12 mouse cellular contexts compared by ENCODE assay signal in genomic region chr4:32508996-32509395, GRCm38 (mm10).
DNase-seq lines count a peak whose midpoint lies in the region; ATAC-seq lines count a peak whose summit lies in the region.
"Had no signal": no experiment of that assay in that cellular context is flagged by ENCODE, and none has a peak within 500 bp of the region (broad histone marks: within the 10 kb centered on the region; RNA-seq: fewer than 3 reads in every experiment).

No protein-coding gene starts in this region.

- H3K9me3 ChIP-seq in limb, embryonic 11.5 days (ENCODE audit: control insufficient read depth, low read length): no peaks in the 10 kb centered on the region
- H3K9me3 ChIP-seq: liver, embryonic 15.5 days had no signal

- H3K9ac ChIP-seq in limb, embryonic 11.5 days (ENCODE audit: low read length): no peak overlapping the region
- H3K9ac ChIP-seq: liver, embryonic 15.5 days had no signal

- H3K4me2 ChIP-seq in limb, embryonic 11.5 days (ENCODE audit: low read depth, severe bottlenecking): no peak overlapping the region
- H3K4me2 ChIP-seq: liver, embryonic 15.5 days had no signal

- peaks cover 16% of the 10 kb centered on the region for H3K4me1 ChIP-seq in limb, embryonic 11.5 days (ENCODE audit: control insufficient read depth, insufficient read depth, low read length)
- H3K4me1 ChIP-seq: liver, embryonic 15.5 days had no signal

- ATAC-seq in limb, embryonic 11.5 days (ENCODE audit: insufficient number of reproducible peaks, low FRiP score, low TSS enrichment, low read depth): no peak

- no peaks in the 10 kb centered on the region for H3K27me3 ChIP-seq in limb, embryonic 11.5 days (ENCODE audit: control insufficient read depth, insufficient read depth, low read length)
- H3K27me3 ChIP-seq: liver, embryonic 15.5 days had no signal

- no peak overlapping the region for H3K4me3 ChIP-seq in limb, embryonic 11.5 days (ENCODE audit: low read depth, low read length)
- H3K4me3 ChIP-seq: erythroblast, embryonic 14.5 days; liver, embryonic 15.5 days had no signal

- intact Hi-C loops in gastrocnemius, postnatal 14 days (cut with DNase I; ENCODE audit: low total_unique reads): no loop called here

- 49% methylated on average over 8 of the region's 8 CpGs for WGBS in limb, embryonic 11.5 days

- peak overlapping the region; percentile 63; the same call in 1 of the 2 replicates for H3K27ac ChIP-seq in limb, embryonic 11.5 days (replicated peaks; ENCODE audit: low read depth, low read length)
- H3K27ac ChIP-seq: liver, embryonic 15.5 days had no signal

- H3K36me3 ChIP-seq in limb, embryonic 11.5 days (ENCODE audit: control insufficient read depth, insufficient read depth, low read length): no peaks in the 10 kb centered on the region
- H3K36me3 ChIP-seq: liver, embryonic 15.5 days had no signal

- DNase-seq in gastrocnemius, postnatal 25 days: peak; percentile 27
- DNase-seq in gastrocnemius, postnatal 14 days: no peak
- DNase-seq in right cerebral cortex, postnatal 10 days (ENCODE audit: low spot score in 2 of 2): peak; percentile 50 to 71
- no peak for DNase-seq in right cerebral cortex, postnatal 36 days (ENCODE audit: low spot score in 2 of 2)
- no peak for DNase-seq in limb, embryonic 11.5 days (ENCODE audit: low spot score)
- no peak for DNase-seq in ovary, postnatal 36 days (ENCODE audit: low spot score)
- DNase-seq in adrenal gland, postnatal 4 days (ENCODE audit: low spot score in 2 of 2): no peak
- DNase-seq in frontal cortex, postnatal 36 days (ENCODE audit: low spot score in 2 of 2): no peak
- DNase-seq: B cell, adult 2 months; kidney, adult 9 months had no signal

Comparison
In these comparisons a context has a peak if more than half of its experiments do, and no peak if none do; other contexts are left out.
1. DNase-seq: peak in gastrocnemius, postnatal 25 days (single experiment) and right cerebral cortex, postnatal 10 days (2 of 2); none in gastrocnemius, postnatal 14 days (single experiment), right cerebral cortex, postnatal 36 days (0 of 2), limb, embryonic 11.5 days (single experiment), ovary, postnatal 36 days (single experiment), adrenal gland, postnatal 4 days (0 of 2) and frontal cortex, postnatal 36 days (0 of 2).